In genomic region chr5:110770031-110770445, GRCm38 (mm10) we compare ENCODE assay signal across 7 mouse cellular contexts. TPM values are rescaled to one million over a fixed set of nuclear protein-coding genes. Genes with fewer than 3 reads are reported as not detected.
DNase-seq lines count a peak whose midpoint lies in the region; ATAC-seq and TF ChIP-seq lines count a peak whose summit lies in the region.

No protein-coding gene starts in this region.

- H3K9me3 ChIP-seq in embryonic facial prominence, embryonic 15.5 days (replicated peaks) = no peaks in the 10 kb centered on the region
- H3K9me3 ChIP-seq in intestine, postnatal 0 days (ENCODE audit: control insufficient read depth) = no peaks in the 10 kb centered on the region
- no peaks in the 10 kb centered on the region for H3K9me3 ChIP-seq in midbrain, postnatal 0 days (ENCODE audit: low read length)

- under 1% methylated on average over 46 of the region's 58 CpGs for WGBS in embryonic facial prominence, embryonic 15.5 days
- under 1% methylated on average over 58 of the region's 58 CpGs for WGBS in intestine, postnatal 0 days
- WGBS in midbrain, postnatal 0 days = 1% methylated on average over 43 of the region's 58 CpGs

- H3K4me3 ChIP-seq in embryonic facial prominence, embryonic 15.5 days (replicated peaks) = peak overlapping the region; percentile 90
- H3K4me3 ChIP-seq in intestine, postnatal 0 days (ENCODE audit: low read depth, low read length) = peak overlapping the region; percentile 94
- H3K4me3 ChIP-seq in midbrain, postnatal 0 days (ENCODE audit: low read depth, low read length) = peak overlapping the region; percentile 95

- H3K4me1 ChIP-seq in embryonic facial prominence, embryonic 15.5 days = peaks cover 19% of the 10 kb centered on the region
- no peaks in the 10 kb centered on the region for H3K4me1 ChIP-seq in intestine, postnatal 0 days (replicated peaks; ENCODE audit: control insufficient read depth, insufficient read depth, low read length)
- H3K4me1 ChIP-seq in midbrain, postnatal 0 days (ENCODE audit: insufficient read depth, low read length) = peaks cover 6% of the 10 kb centered on the region

- DNase-seq in layer of hippocampus, adult 11-12 months (ENCODE audit: low spot score) = peak; percentile 47
- DNase-seq in layer of hippocampus, adult 8-10 months (ENCODE audit: low spot score in 2 of 2) = no peak
- peak; percentile 59 for DNase-seq in R1 (ENCODE audit: low read depth, low spot score)
- DNase-seq in midbrain, postnatal 0 days (ENCODE audit: low spot score) = peak; percentile 59
- DNase-seq in urinary bladder, adult 18-20 months (ENCODE audit: low spot score in 2 of 2) = no peak

- H3K9ac ChIP-seq in embryonic facial prominence, embryonic 15.5 days = peak overlapping the region; percentile 76
- peak overlapping the region; percentile 93 for H3K9ac ChIP-seq in intestine, postnatal 0 days (ENCODE audit: low read depth, low read length)
- H3K9ac ChIP-seq in midbrain, postnatal 0 days (replicated peaks; ENCODE audit: low read length, poor library complexity, severe bottlenecking) = peak overlapping the region; percentile 94

- peak; percentile 37 for ATAC-seq in embryonic facial prominence, embryonic 15.5 days (ENCODE audit: insufficient number of reproducible peaks, low FRiP score, low TSS enrichment, low read depth)
- ATAC-seq in intestine, postnatal 0 days = peak; percentile 42
- peak; percentile 64 for ATAC-seq in midbrain, postnatal 0 days (ENCODE audit: low FRiP score)

- peaks cover 23% of the 10 kb centered on the region for H3K36me3 ChIP-seq in embryonic facial prominence, embryonic 15.5 days
- peaks cover 17% of the 10 kb centered on the region for H3K36me3 ChIP-seq in intestine, postnatal 0 days (ENCODE audit: control insufficient read depth, insufficient read depth)
- peaks cover 15% of the 10 kb centered on the region for H3K36me3 ChIP-seq in midbrain, postnatal 0 days (ENCODE audit: insufficient read depth, low read length)

- no peaks in the 10 kb centered on the region for H3K27me3 ChIP-seq in embryonic facial prominence, embryonic 15.5 days
- no peaks in the 10 kb centered on the region for H3K27me3 ChIP-seq in intestine, postnatal 0 days (replicated peaks; ENCODE audit: control insufficient read depth, insufficient read depth, low read length)
- H3K27me3 ChIP-seq in midbrain, postnatal 0 days (ENCODE audit: insufficient read depth, low read length) = no peaks in the 10 kb centered on the region

- H3K4me2 ChIP-seq in embryonic facial prominence, embryonic 15.5 days (replicated peaks) = peak overlapping the region; percentile 68
- peak overlapping the region; percentile 72 for H3K4me2 ChIP-seq in intestine, postnatal 0 days (replicated peaks; ENCODE audit: low read depth)
- peak overlapping the region; percentile 60 for H3K4me2 ChIP-seq in midbrain, postnatal 0 days (ENCODE audit: low read depth, low read length, poor library complexity, severe bottlenecking)

- no peak for TF ChIP-seq CTCF in intestine, postnatal 0 days (IDR thresholded peaks at IDR 0.05; ENCODE audit: low read depth)
- no peak for TF ChIP-seq CTCF in midbrain, postnatal 0 days (IDR thresholded peaks at IDR 0.05)

- H3K27ac ChIP-seq in embryonic facial prominence, embryonic 15.5 days (replicated peaks) = peak overlapping the region; percentile 95
- H3K27ac ChIP-seq in intestine, postnatal 0 days (ENCODE audit: low read depth, low read length) = peak overlapping the region; percentile 99
- peak overlapping the region; percentile 96 for H3K27ac ChIP-seq in midbrain, postnatal 0 days (ENCODE audit: low read depth, low read length)

RNA-seq across cellular contexts. Expression of gene Ep400, which starts 0.5 kb away (rescaled TPM):
- total RNA-seq in layer of hippocampus, adult 8-10 months (2022) = 100 to 1,000 TPM in 3 of 4 experiments, 10 to 100 TPM in 1; 84.2 to 115 (median 114) TPM
- 46.2 and 51.6 TPM in 2 replicates for polyA plus RNA-seq in embryonic facial prominence, embryonic 15.5 days (2015; fragmentation: Nextera tagmentation; extraction: Ambion mirVana)
- polyA plus RNA-seq in intestine, postnatal 0 days (2015; fragmentation: Nextera tagmentation; extraction: Ambion mirVana) = 11.0 and 13.1 TPM in 2 replicates
- 67.2 and 72.1 TPM in 2 replicates for total RNA-seq in midbrain, postnatal 0 days (2014; rRNA removed)
- polyA plus RNA-seq in midbrain, postnatal 0 days (2015; fragmentation: Nextera tagmentation; extraction: Ambion mirVana) = 27.7 and 38.5 TPM in 2 replicates

RNA-seq across cellular contexts. Expression of gene Pus1, which starts 10.4 kb away (rescaled TPM):
- total RNA-seq in layer of hippocampus, adult 8-10 months (2022) = 10 to 100 TPM; 18.3 to 22.7 (median 20.2) TPM
- 35.1 and 35.9 TPM in 2 replicates for polyA plus RNA-seq in embryonic facial prominence, embryonic 15.5 days (2015; fragmentation: Nextera tagmentation; extraction: Ambion mirVana)
- polyA plus RNA-seq in intestine, postnatal 0 days (2015; fragmentation: Nextera tagmentation; extraction: Ambion mirVana) = 30.5 and 32.1 TPM in 2 replicates
- total RNA-seq in midbrain, postnatal 0 days (2014; rRNA removed) = 10.4 and 11.6 TPM in 2 replicates
- 16.3 and 17.5 TPM in 2 replicates for polyA plus RNA-seq in midbrain, postnatal 0 days (2015; fragmentation: Nextera tagmentation; extraction: Ambion mirVana)

RNA-seq across cellular contexts. Expression of gene Ulk1, which starts 39.9 kb away (rescaled TPM):
- 10 to 100 TPM; 67.6 to 84.3 (median 74.0) TPM for total RNA-seq in layer of hippocampus, adult 8-10 months (2022)
- polyA plus RNA-seq in embryonic facial prominence, embryonic 15.5 days (2015; fragmentation: Nextera tagmentation; extraction: Ambion mirVana) = 18.6 and 21.4 TPM in 2 replicates
- polyA plus RNA-seq in intestine, postnatal 0 days (2015; fragmentation: Nextera tagmentation; extraction: Ambion mirVana) = 6.0 and 6.4 TPM in 2 replicates
- total RNA-seq in midbrain, postnatal 0 days (2014; rRNA removed) = 69.8 and 75.4 TPM in 2 replicates
- polyA plus RNA-seq in midbrain, postnatal 0 days (2015; fragmentation: Nextera tagmentation; extraction: Ambion mirVana) = 17.8 and 21.1 TPM in 2 replicates

Comparison
In these comparisons a context has a peak if more than half of its experiments do, and no peak if none do; other contexts are left out.
1. DNase-seq: peak in layer of hippocampus, adult 11-12 months (single experiment), R1 (single experiment) and midbrain, postnatal 0 days (single experiment); none in layer of hippocampus, adult 8-10 months (0 of 2) and urinary bladder, adult 18-20 months (0 of 2).
2. Peak in every context shown above with its lines, with median percentiles within 50 percentile points of each other: ATAC-seq, H3K27ac ChIP-seq, H3K4me2 ChIP-seq, H3K4me3 ChIP-seq and H3K9ac ChIP-seq.